Mouse (Mus musculus): ENCODE data around the gene Prr18. TPM values are rescaled to one million over a fixed set of nuclear protein-coding genes. Genes with fewer than 3 reads are reported as not detected.
"Not testable (repeated sequence)": the region's sequence is repeated elsewhere in the genome, so short reads cannot be mapped to it uniquely, and the experiment has no call there.

The Prr18 gene
- total RNA-seq (2021), result 0.33 and 0.41 TPM in 2 replicates
- long read RNA-seq, experiment 1, result 0 reads
- long read RNA-seq, experiment 2, result 0 reads

DNA sequence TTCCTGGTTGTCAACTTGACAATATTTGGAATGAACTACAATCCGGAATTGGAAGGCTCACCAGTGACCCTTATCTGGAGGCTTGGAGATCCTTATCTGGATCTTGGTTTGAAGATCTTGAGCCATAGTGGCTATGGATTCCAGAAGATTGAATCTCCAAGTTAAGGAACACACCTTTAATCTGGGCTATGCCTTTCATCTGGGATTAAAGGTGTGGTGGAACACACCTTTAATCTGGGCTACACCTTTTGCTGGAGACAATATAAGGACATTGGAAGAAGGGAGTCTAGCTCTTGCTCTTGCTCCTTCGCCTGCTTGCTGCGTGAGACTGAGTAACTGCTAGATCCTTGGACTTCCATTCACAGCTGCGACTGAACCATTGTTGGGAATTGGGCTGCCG is at the start of gene Prr18:
Gene Prr18, plus strand, starts transcription at position 301 of the 400 bp plus-strand sequence.
- not testable (repeated sequence) for DNase-seq

DNA sequence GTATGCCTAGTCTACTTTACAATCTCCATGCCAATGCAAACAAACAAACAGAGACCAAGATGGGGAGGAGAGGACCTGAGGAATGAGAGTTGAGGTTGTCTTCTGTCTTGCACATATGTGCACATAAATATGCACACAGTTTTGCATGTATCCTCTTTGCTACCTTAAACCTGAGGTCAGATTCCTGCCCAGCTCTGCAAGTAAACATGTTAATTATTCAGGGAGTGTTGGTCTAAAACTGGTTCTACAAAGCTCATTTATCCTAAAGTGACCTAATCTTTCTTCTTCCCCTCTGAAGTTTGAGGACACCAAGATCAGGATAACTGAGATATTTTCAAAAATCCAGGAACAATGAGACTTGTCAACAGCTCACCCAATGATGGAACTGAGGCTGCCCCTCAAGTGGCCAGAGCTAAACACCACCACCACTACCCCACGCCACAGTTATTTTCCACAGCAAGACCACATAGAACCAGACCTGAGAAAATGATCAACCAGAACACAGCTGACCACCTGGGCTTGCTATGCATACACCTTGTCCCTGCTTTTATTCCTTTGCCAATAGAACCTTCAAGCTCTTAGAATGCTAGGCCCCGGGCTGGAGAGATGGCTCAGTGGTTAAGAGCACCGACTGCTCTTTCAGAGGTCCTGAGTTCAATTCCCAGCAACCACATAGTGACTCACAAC is 47.1 kb upstream of the Prr18 start:
- no peak for DNase-seq

GRCm38 (mm10) chr17:8290736-8291135 is 46.5 kb upstream of the Prr18 start:
- DNase-seq, result peak; percentile 50

GRCm38 (mm10) chr17:8295825-8296224 is 41.4 kb upstream of the Prr18 start:
- no peak for DNase-seq

GRCm38 (mm10) chr17:8296313-8296844 is 40.9 kb upstream of the Prr18 start:
- no peak for DNase-seq

GRCm38 (mm10) chr17:8297746-8298145 is 39.5 kb upstream of the Prr18 start:
- peak; percentile 52 for DNase-seq

GRCm38 (mm10) chr17:8298281-8298680 is 39.0 kb upstream of the Prr18 start:
- DNase-seq, result no peak

DNA sequence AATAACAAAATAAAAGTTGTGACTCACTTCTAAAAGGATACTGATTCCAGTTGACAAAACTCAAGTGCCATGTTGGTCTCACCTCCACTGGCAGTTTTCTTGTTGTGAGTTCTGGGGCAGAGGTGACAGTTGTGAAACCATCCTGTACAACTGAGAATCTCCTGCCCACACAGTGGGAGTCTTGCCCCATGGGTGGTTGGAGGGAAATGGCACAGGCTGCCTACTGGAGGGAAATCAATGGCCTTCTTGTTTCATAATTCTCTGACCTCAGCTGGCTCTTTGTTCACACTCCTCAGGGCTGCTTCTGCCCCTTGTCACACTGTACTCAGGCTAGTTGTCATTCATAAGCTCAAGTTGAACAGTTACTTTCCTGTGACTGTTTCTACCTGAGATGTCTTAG is 37.7 kb upstream of the Prr18 start:
- peak; percentile 66 for DNase-seq

DNA sequence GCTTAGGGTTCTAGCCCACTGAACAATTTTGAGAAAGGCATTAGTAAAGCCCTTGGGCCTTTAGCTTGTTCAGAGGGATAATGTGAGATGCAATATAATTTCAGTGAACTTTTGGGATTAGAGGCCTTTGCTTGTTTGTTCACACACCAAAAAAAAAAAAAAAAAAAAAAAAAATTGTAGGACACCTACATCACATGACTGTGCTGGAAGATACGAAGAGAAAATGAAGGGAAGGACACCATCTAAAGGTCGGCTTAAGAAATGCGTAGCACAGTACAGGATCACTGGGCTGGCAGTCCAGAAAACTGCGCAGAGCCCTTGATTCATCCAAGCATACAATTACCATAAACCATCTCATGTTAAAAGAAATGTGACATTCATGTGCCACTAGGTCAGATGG is 35.7 kb upstream of the Prr18 start:
- no peak for DNase-seq

- no peak for DNase-seq
Observed at GRCm38 (mm10) chr17:8302772-8303438, 34.4 kb upstream of the Prr18 start.

- DNase-seq, result no peak
Observed at GRCm38 (mm10) chr17:8303671-8304070, 33.6 kb upstream of the Prr18 start.

DNA sequence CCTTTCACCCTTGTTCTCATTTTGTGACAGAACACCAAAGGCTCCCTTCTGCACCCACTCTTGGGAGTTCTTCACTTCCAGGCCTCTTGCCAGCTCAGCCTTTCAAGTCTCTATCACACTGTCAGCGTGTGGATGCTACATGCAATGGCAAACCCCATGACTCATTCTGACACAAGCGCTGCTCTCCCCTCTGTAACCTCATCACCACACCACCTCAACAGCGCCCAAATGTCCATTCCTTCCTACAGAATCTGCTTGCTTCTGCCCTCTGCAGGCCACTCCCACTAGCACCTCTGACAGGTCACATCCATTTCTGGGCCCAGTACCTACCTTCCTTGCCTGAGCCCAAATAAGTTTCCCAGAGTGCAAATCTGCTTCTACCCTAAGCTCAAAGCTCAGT is 31.5 kb upstream of the Prr18 start:
- peak; percentile 40 for DNase-seq

DNA sequence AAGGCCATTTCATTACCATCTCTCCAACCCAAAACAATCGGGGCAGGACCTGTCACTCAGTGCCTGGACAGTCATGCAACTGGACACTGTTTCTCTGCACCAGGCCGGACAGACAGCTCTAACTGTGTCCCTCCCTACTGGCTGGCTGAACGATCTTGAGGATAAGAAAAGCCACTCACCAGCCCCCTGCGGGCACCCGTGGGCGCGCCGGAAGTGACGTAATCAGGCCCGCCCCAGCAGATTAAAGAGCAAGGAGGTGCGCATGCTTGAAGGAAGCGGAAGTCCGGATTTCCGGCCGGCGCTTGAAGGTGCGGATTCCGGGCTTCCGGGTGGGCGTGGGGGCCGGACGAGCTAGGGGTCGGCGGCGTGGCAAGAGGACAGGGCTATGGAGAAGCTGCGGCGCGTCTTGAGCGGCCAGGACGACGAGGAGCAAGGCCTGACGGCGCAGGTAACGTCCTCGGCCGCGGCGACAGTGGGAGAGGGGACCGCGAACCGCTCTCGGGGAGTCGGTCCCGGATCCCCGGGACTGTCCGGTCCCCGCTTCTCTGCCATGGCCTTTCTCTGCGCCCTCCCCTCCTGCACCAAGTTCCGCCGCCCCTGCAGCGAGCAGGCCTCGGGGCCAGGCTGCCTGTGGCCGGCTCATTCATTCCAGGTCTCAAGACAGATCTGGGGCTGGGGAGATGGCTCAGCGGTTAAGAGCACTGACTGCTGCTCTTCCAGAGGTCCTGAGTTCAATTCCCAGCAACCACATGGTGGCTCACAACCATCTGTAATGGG is 26.2 kb upstream of the Prr18 start, which contains the start of gene Sft2d1:
Gene Sft2d1, plus strand, starts transcription at position 265 of the 777 bp plus-strand sequence.
- DNase-seq, result peak; percentile 98

DNA sequence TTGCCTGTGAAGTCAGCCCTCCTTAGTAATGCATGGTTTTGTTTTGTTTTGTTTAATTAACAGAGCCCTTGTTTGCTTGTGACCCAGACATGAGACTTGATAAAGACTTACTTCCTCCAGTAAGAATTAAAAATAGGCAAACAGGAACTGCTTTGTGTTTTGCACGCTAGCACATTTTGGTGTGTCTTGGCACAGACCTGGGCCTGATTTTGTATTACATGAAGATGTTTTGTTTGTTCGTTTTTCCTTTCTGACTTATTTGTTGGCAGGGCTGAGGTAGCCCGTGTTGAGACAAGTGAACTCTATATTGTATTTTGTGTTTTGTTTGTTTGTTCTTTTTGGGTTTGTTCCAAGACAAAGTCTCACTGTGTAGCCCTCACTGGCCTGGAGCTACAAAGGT is 25.5 kb upstream of the Prr18 start:
- DNase-seq, result no peak

GRCm38 (mm10) chr17:8313976-8314375 is 23.3 kb upstream of the Prr18 start:
- no peak for DNase-seq

DNA sequence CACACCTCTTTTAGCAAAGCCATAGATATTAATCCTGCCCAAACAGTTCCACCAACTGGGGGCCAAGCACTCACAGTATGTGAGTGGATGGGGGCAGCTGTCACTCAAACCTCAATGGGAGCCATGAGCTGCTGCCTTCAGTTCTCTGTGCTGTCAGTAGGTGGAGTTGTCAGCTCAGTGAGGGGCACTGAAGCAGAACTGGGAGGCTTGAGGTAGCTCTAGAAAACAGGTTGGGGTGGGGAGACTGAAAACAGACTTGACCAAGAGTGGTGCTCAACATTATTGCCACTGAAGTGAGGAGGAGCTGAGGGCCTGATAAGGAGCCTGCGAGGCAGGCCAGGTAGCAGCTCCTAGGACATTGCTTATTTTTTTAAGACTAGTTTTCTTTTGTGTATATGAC is 21.0 kb upstream of the Prr18 start:
- no peak for DNase-seq

DNA sequence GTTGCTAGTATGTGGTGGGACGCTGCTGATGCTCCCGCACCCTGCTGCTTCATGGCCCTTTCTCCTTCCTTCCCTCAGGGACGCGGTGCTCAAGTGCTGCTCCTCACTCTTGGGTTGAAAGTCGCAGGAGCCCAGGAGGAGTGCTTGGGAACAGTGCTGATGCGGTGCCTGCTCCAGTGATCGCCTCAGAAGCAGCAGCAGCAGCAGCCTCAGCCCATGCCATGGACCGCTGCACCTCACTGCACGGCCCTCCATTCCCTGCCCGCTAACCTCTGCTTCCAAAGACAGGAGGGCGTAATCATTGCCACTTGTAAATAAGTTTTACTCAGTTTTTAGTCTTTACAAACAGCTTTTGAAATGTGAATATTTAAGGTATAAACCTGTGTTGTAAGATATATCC is 10.4 kb upstream of the Prr18 start:
- DNase-seq, result not testable (repeated sequence)

- DNase-seq, result no peak
Observed at GRCm38 (mm10) chr17:8328511-8329174, 8.6 kb upstream of the Prr18 start.

DNA sequence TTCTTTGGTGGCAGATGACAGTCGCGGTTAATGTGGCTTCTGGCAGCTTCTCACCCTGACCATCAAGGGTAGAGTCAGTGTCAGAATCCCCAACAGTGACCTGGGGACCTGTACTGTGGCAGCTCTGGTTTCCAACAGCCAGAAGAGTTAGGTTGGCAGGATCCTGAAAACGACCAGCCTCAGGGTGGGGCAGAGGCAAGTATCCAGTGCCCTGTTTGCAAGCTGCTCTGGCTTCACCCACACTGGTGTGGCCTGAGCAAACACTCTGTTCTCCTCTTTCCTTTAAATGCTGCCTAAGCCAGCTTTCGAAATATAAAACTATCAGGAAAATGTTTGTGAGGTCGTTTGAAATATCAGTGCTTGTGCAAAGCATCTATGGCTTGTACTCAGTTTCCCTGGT is 6.7 kb upstream of the Prr18 start:
- no peak for DNase-seq

DNA sequence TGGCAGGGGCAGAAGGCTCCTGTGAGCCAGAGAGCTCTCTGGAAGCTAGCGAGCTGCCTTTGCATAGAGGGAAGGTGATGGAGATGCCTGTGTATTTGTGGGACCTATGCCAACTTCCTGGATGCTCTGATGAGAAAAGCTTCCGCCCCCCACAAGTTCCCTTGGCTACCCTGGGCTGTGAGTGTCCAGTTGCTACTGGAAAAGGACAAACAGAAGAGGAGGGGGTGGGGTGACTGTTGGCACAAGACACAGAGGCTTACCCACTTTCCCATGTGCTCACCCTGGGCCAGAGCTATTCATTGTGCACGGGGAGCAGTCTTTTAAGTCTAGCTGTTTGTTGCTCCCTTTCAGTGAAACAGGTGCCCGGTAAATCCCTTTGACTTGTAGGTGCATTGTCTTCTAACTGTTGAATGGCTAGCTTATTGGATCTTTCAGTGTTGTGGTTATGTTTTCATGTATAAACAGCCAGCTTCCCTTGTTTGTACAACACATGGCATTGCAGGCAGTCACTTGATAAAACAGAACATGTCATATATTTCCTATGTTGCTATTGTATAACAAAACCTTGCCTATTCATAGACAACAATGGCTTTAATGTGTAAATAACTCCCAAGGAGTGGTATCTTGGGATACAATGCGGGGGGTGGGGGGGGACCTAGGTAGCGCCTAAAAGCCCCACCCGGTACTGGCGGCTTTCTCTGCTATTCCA is 2.6 kb downstream of the Prr18 start:
- DNase-seq, result no peak

Measured in adrenal gland, postnatal 14 days (tissue).